Mouse (Mus musculus): ENCODE data around the gene Tgfbr2. TPM values are rescaled to one million over a fixed set of nuclear protein-coding genes. Genes with fewer than 3 reads are reported as not detected.
A peak's percentile ranks its signal among the peaks of the same experiment; 100 is the strongest.

Tgfbr2 gene
- total RNA-seq, 2 experiments from 2014 or later: 69.6 to 71.1 TPM

DNA sequence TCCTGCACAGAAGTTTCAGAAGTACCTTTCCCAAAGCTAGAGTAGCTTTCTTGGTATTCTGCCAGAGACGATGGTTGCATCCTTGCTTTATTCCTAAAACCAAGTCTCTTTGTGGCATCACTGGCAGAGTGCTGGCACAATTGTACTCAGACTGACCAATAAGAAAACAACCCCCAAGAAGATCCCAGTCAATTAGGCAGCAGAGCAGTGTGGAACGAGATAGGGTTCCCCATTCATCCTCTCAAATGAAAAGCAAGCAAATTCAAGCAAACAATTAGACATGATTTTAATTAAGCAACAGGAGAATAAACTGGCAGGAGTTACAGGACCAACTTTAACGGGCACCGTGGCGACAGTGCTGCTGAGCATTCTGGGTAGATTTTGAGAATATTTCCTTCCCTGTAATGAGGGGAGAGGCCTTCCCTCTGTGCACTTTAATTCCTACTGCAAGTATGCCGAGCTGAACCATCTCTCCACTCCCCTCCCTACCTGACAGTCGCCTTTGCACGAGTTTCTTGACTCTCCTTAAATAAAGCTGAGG, 56.8 kb downstream of the Tgfbr2 start:
- no peak for DNase-seq (ENCODE audit: low spot score in 2 of 2)

DNA sequence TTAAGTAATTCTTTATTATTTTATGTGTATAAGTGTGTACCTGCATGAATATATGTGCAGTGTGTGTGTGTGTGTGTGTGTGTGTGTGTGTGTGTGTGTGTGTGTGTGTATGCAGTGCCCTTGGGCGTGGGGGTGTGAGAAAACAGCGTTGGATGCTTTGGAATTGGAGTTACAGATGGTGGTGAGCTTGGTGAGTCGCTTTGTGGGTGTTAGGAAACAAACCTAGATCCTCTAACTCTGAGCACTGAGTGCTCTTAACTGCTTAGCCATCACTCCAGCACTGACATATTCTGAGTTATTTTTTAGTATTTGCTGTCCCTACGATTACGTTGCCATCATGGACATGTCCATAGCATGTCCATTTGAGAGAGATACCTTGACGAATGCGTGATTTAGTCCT, 59.3 kb downstream of the Tgfbr2 start:
- DNase-seq (ENCODE audit: low spot score in 2 of 2): no peak

DNA sequence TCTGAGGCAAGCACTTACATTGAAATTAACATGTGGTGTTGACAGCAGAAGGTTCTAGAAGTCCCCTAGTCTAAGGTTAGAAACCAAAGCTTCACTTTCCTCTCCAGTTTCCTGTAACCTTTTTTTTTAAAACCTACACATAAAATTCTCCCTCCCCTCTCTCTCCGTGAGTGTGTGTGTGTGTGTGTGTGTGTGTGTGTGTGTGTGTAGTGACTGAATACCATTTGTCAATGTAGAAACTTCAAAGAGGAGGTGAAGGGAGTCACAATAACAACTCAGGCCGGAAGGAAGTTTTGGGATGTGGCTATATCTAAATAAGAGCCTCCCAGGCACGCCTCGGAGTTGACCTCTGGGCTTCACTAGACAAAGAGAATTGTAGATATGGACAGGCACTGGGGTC, 60.8 kb downstream of the Tgfbr2 start:
- DNase-seq (ENCODE audit: low spot score in 2 of 2): no peak

DNA sequence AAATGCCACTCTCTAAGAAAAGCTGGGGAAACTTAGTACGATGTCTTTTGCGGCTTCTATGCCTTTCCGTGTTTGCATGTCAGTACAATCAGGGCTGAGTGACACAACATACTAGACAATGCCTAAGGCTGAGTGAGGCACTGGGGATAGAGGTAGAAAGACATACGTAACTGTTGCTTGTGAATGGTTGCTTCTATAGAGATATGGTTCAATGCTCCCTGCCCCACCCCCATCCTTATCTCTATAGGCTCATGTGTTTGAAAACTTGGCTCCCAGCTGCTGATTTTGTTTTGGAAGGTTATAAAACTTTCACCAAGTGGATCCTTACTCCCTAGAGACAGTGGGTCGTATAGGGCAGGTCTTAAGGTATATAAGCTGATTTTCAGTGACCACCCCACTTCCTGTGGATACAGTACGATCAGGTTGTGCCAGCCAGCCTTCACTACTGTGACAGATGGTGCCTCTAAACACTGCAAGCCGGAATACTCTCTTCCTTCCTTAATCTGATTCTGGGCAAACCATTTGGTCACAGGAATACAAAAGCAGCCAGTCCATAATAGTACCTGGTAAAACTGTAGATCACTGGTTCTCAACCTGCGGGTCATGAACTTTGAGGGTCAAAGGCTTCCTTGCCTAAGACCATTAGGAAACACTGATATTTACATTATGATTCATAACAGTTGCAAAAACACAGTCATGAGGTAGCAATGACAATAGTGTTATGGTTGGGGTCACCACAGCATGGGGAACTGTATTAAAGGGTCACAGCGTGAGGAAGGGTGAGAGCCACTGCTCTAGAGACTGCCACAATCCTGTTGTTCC, 63.8 kb downstream of the Tgfbr2 start:
- DNase-seq (ENCODE audit: low spot score in 2 of 2): no peak

DNA sequence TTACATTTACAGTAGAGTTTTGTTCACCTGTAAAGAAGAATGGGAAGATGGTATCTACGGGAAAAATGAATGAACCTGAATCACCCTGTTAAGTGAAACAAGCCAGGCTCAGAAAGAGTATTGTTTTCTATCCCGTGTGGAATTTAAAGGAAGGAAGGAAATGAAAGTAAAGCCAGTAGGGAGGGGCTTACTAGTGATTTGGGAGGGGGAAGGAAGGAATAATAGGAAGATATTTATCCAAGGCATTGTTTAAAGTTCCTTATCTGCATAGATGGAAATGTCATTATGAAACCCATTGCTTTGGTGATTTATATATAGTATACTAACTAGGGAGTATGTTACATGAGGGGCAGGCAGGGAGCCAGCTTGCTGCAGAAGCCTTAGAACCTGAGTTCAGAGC, 66.4 kb downstream of the Tgfbr2 start:
- DNase-seq (ENCODE audit: low spot score in 2 of 2): no peak

DNA sequence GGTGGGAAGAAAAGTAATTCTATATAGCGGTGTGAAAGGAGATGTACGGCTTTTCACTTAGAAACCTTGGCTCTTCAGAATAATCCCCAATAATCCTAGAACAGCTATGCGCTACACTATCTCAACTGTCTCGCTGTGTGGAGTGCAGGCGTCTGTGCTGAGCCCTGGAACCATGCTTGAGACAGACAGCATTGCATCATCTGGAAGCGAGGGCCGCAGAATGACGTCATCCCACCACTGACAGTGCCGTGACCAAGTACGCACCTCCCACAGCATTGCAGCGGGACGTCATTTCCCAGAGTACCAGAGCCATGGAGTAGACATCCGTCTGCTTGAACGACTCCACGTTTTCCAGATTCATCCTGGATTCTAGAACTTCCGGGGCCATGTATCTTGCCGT, 70.4 kb downstream of the Tgfbr2 start:
- no peak for DNase-seq (ENCODE audit: low spot score in 2 of 2)

GRCm38 (mm10) chr9:116101842-116102241, 73.3 kb downstream of the Tgfbr2 start:
- no peak for DNase-seq (ENCODE audit: low spot score in 2 of 2)

DNA sequence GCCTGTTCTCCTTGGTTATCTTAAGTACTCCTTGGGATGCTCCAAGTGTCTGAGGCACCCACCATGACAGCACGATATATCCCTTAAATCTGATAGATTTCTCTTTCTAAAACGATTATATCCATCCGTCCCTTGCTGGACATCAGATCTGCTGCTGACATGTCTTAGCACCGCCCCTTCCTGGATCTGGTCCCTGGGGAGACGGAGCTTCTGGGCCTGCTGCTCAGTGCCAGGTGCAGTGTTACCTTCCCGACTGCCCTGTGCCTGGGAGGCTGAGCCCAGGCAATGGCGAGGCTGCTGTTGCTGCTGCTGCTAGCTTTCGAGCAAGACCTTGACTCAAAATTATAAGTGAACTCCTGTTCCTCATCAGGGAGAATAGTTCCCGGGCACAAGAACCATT, 75.1 kb downstream of the Tgfbr2 start:
- DNase-seq (ENCODE audit: low spot score in 2 of 2): no peak

GRCm38 (mm10) chr9:116099596-116099993, 75.6 kb downstream of the Tgfbr2 start:
- DNase-seq (ENCODE audit: low spot score in 2 of 2): peak in 1 of 2 experiments; percentile 31

DNA sequence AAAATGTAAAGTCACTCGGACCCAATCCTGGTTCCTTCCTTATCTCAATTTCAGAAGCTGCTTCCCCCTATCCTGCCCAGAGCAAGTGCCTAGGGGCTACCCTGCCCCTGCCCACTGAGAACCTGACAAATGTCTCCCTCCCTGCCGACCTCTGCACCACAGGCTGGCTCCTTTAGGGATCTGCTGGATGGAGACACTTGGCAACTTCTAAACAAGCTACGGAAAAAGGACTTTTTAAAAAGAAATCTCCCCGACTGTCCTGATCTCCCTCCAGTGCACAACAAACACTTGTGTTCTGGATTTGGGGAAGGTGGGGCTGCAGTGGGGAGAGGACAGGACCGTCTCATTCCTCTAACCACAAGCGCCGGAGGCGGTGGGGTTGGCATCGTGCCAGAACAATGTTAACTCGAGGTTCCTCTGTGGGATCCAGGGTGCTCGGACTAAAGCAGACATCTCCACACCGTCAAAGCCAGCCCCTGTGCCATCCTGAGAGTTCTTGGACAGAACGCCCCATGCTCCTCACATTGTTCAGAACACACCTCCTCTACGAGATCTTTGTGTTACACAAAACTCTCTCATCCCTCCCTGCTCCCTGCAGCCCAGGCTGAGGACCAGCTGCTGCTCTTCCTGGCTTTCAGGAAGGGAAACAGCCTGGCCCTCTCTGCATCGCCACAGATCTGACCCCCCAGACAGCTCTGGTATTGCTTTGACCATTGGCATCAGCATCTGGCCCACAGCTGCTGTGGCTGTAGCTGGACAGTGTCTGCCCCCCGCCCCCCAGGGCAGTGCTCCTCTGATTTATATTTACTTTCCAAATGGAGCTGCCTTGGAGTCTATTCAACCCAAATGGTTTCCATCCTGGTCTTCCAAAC, 76.2 kb downstream of the Tgfbr2 start:
- peak; percentile 50 to 72 for DNase-seq (ENCODE audit: low spot score in 2 of 2)

DNA sequence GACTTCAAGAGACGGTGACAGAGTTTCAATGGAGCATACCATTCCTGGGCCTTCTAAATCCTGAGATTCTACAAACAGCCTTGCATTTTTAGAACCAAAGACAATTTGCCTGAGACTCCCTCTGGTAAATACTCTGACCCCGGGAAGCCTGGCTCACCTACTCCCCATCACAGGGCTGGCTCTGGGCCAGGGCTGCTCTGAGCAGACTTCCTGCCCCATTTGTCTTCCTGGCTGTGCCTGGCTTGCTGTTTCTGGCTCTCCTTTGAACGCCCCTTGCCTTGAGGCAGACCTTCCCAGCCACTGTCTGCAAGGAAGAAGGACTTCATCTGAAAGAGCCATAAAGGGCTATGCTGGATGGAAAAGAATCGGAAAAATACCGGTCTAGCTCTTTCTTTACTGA, 83.2 kb downstream of the Tgfbr2 start:
- DNase-seq (ENCODE audit: low spot score in 2 of 2): peak in 1 of 2 experiments; percentile 29

GRCm38 (mm10) chr9:116091101-116091841, 83.9 kb downstream of the Tgfbr2 start:
- no peak for DNase-seq (ENCODE audit: low spot score in 2 of 2)

- DNase-seq (ENCODE audit: low spot score in 2 of 2): no peak
These were observed 84.9 kb downstream of the Tgfbr2 start for GRCm38 (mm10) chr9:116090296-116090695.

- DNase-seq (ENCODE audit: low spot score in 2 of 2): peak in 1 of 2 experiments; percentile 38
These were observed 86.2 kb downstream of the Tgfbr2 start for GRCm38 (mm10) chr9:116088912-116089311.

DNA sequence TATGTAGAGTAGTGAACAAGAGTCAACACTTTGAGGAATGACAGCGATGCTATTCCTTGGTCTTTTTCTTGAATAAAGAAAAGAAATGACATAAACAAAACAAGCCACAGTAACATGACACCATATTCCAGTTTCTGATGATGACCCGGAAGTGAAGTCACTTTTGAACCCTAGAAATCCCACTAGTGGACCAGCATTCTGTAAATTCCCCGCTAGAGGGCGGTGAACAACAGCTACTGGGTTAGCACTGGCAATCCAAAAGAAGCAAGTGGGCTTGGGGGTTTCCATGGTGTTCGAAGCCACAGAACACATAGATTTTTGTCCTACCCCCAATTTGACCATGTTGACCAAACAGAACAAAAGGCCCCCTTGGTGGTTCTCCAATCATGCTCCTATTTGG, 87.3 kb downstream of the Tgfbr2 start:
- peak; percentile 42 to 74 for DNase-seq (ENCODE audit: low spot score in 2 of 2)

DNA sequence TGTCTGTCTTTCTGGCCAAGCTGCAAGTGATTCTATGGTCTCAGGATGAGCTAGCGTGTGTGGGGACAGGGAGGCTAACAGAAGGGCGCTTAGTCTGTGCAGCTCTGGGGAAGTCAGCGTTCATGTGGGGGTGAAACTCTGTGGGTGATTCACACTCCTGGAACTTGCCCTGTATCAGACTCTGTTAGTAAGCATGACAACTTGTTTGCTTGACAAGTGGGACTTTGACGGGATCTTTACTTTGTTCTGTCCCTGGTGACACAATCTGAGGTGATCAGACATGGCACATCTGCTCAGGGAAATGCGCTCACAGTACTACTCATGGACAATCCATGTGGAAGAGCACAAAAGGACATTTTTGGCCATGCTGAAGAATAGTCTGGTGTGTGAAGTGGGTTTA, 87.9 kb downstream of the Tgfbr2 start:
- no peak for DNase-seq (ENCODE audit: low spot score in 2 of 2)

- DNase-seq (ENCODE audit: low spot score in 2 of 2): no peak
These were observed 89.2 kb downstream of the Tgfbr2 start for GRCm38 (mm10) chr9:116085999-116086398.

DNA sequence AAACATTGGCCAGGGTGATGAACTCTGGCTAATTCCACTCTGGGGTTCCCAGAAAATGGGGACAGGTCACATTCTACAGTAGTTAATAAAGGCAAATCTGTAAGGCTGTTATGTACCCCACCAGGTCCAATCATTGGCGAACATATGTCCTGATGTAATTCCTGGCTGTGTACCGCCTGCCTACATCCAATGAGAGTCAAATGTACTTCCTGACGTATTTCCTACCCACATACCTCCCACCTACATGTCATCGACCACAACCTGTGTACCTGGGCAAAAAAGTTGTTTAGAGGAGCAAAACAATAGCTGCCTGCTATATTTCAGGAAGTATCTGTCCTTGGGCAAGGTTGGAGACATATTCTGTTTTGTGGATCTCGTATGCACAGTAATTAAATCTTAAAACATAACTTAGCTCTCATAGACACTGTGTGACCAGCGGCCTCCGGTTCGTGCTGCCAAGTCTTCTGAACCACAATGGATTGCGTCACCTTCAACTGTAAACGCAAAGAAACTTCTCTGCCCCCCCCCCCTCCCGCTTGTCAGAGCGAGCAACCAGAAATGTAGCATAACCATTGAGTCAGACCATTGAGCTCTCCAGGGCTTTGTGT, 90.7 kb downstream of the Tgfbr2 start:
- no peak for DNase-seq (ENCODE audit: low spot score in 2 of 2)

DNA sequence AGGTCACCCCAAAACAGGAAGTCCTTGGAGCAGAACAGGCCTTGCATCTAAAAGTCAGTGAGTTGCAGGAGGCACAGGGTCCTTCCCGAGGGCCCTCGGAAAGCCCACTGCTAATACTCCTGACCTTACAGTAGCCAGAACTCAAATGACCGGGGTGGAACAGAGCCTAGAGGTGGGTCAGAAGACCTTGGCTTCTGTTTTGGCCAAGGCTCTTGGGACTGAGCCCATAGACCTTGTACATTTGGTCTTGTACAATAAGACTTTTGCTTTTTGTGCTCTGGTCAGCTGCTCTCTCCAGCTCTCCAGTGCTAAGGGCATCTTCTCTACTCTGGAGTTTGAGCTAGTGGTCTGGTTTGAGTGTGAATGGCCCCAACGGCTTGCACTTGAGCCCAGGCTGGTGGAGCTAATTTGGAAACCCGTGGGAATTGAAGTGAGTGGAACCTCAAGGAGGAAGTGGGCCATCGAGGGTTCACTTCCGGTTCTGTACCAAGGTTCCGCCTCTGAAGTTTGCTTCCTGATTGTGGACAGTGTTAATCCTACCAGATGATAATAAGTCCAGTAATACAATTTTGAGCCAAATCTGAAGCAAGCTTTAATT, 91.3 kb downstream of the Tgfbr2 start:
- DNase-seq (ENCODE audit: low spot score in 2 of 2): no peak

GRCm38 (mm10) chr9:116083300-116083699, 91.9 kb downstream of the Tgfbr2 start:
- DNase-seq (ENCODE audit: low spot score in 2 of 2): no peak
